Mouse (Mus musculus): Measurements from ENCODE around the gene Shisal2a. TPM values are rescaled to one million over a fixed set of nuclear protein-coding genes. Genes with fewer than 3 reads are reported as not detected.
A peak's percentile ranks its signal among the peaks of the same experiment; 100 is the strongest.

Gene Shisal2a
- polyA plus RNA-seq, 1 experiment from 2014 or later = 2.8 TPM

- Histone ChIP-seq H3K4me2 (replicated peaks; ENCODE audit: low read depth, low read length) (peak overlapping the region; percentile 54), H3K4me1 (ENCODE audit: control insufficient read depth, insufficient read depth, low read length) (peaks cover 11% of the 10 kb centered on the region), H3K27me3 (ENCODE audit: control insufficient read depth, insufficient read depth, low read length) (no peaks in the 10 kb centered on the region), H3K36me3 (ENCODE audit: control insufficient read depth, insufficient read depth, low read length) (no peaks in the 10 kb centered on the region), H3K27ac (ENCODE audit: low read length) (peak overlapping the region; percentile 77), H3K9ac (replicated peaks; ENCODE audit: low read depth, low read length) (peak overlapping the region; percentile 53), H3K4me3 (ENCODE audit: low read depth, low read length) (peak overlapping the region; percentile 26), H3K9me3 (ENCODE audit: control insufficient read depth, low read depth, low read length) (no peaks in the 10 kb centered on the region)
- under 1% methylated on average over 18 of the region's 18 CpGs for WGBS
- peak; percentile 76 for ATAC-seq (ENCODE audit: insufficient number of reproducible peaks, insufficient read depth, low FRiP score, low read depth)
Measured at GRCm38 (mm10) chr4:108387681-108388253, 4.6 kb upstream of the Shisal2a start.

DNA sequence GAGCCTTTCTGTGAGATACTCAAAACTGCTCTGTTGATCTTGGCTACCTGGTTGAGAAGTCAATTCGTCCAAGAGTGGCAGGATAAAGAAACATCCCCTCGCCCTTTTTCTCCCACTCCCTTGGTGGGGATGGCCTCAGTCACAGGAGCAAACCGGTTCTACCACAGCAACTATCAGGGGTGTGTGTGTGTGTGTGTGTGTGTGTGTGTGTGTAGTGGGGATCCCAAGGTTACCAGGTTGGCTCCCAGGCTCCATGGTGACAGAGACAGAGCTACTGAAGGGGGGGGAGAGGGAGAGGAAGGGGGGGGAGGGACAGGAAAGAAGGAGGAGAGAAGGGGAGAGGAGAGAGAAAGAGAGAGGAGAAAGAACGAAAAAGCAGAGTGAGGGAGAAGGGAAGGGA, 4.0 kb upstream of the Shisal2a start:
- Histone ChIP-seq H3K27me3 (ENCODE audit: control insufficient read depth, insufficient read depth, low read length) (no peaks in the 10 kb centered on the region), H3K36me3 (ENCODE audit: control insufficient read depth, insufficient read depth, low read length) (no peaks in the 10 kb centered on the region), H3K4me2 (replicated peaks; ENCODE audit: low read depth, low read length) (peak overlapping the region; percentile 54), H3K9ac (replicated peaks; ENCODE audit: low read depth, low read length) (no peak overlapping the region), H3K27ac (ENCODE audit: low read length) (peak overlapping the region; percentile 77; the same call in 1 of the 2 replicates), H3K9me3 (ENCODE audit: control insufficient read depth, low read depth, low read length) (no peaks in the 10 kb centered on the region), H3K4me3 (ENCODE audit: low read depth, low read length) (no peak overlapping the region; the same call in 1 of the 2 replicates), H3K4me1 (ENCODE audit: control insufficient read depth, insufficient read depth, low read length) (peaks cover 11% of the 10 kb centered on the region)
- peak; percentile 74 for ATAC-seq (ENCODE audit: insufficient number of reproducible peaks, insufficient read depth, low FRiP score, low read depth)
- 35% methylated on average over 4 of the region's 4 CpGs for WGBS

DNA sequence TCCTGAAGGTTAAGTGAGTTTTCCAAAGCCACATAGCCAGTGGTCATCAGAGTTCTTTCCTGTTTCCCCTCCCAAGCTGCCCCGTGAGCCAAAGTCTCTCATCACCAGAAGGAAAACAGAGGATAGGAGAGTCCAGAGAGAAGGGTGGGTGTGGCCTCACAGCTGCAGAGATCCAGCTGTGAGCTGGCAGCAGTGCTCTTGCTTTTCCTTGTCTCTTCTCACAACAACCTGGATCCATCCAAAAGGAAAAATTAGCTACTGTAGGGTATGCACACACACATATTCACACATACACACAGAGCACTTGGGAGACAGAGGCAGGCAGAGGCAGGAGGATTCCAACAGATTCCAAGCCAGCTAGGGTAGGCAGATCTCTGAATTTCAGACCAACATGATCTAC, 2.9 kb upstream of the Shisal2a start:
- 34% methylated on average over 1 of the region's 1 CpGs for WGBS
- no peak overlapping the region for H3K4me2 ChIP-seq (replicated peaks; ENCODE audit: low read depth, low read length)
- H3K9me3 ChIP-seq (ENCODE audit: control insufficient read depth, low read depth, low read length) = no peaks in the 10 kb centered on the region
- ATAC-seq (ENCODE audit: insufficient number of reproducible peaks, insufficient read depth, low FRiP score, low read depth) = no peak
- no peak overlapping the region for H3K27ac ChIP-seq (ENCODE audit: low read length)
- H3K4me1 ChIP-seq (ENCODE audit: control insufficient read depth, insufficient read depth, low read length) = peaks cover 11% of the 10 kb centered on the region
- no peak overlapping the region for H3K9ac ChIP-seq (replicated peaks; ENCODE audit: low read depth, low read length)
- no peaks in the 10 kb centered on the region for H3K27me3 ChIP-seq (ENCODE audit: control insufficient read depth, insufficient read depth, low read length)
- no peaks in the 10 kb centered on the region for H3K36me3 ChIP-seq (ENCODE audit: control insufficient read depth, insufficient read depth, low read length)
- H3K4me3 ChIP-seq (ENCODE audit: low read depth, low read length) = no peak overlapping the region

- H3K4me1 ChIP-seq (ENCODE audit: control insufficient read depth, insufficient read depth, low read length) = no peaks in the 10 kb centered on the region
- H3K27ac ChIP-seq (ENCODE audit: low read length) = no peak overlapping the region
- no peaks in the 10 kb centered on the region for H3K36me3 ChIP-seq (ENCODE audit: control insufficient read depth, insufficient read depth, low read length)
- H3K4me2 ChIP-seq (replicated peaks; ENCODE audit: low read depth, low read length) = no peak overlapping the region
- no peaks in the 10 kb centered on the region for H3K9me3 ChIP-seq (ENCODE audit: control insufficient read depth, low read depth, low read length)
- ATAC-seq (ENCODE audit: insufficient number of reproducible peaks, insufficient read depth, low FRiP score, low read depth) = no peak
- no peaks in the 10 kb centered on the region for H3K27me3 ChIP-seq (ENCODE audit: control insufficient read depth, insufficient read depth, low read length)
- no peak overlapping the region for H3K9ac ChIP-seq (replicated peaks; ENCODE audit: low read depth, low read length)
- H3K4me3 ChIP-seq (ENCODE audit: low read depth, low read length) = no peak overlapping the region
- WGBS = 0% methylated on average over 1 of the region's 1 CpGs
Measured at GRCm38 (mm10) chr4:108380146-108380545, 3.0 kb downstream of the Shisal2a start.

DNA sequence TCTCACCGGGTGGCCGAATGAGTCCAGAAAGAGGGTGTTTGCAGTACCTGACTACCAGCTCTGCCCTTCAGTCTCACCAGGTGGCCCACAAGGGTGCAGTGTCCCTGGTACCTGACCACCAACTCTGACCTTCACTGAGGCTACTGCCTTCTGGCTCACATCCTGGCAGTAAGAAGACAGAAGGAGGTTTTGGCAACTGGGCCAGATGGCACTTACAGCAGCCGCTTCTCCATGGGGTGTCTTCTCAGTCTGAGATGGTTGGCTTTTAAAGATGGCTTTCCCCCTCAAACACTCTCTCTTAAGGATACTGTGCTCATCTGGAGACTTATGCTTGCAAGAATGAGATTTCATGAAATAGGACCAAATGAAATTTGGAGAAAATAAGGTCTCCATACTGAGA, 3.7 kb downstream of the Shisal2a start:
- Histone ChIP-seq H3K27me3 (ENCODE audit: control insufficient read depth, insufficient read depth, low read length) (no peaks in the 10 kb centered on the region), H3K36me3 (ENCODE audit: control insufficient read depth, insufficient read depth, low read length) (no peaks in the 10 kb centered on the region), H3K9me3 (ENCODE audit: control insufficient read depth, low read depth, low read length) (no peaks in the 10 kb centered on the region), H3K4me1 (ENCODE audit: control insufficient read depth, insufficient read depth, low read length) (no peaks in the 10 kb centered on the region), H3K9ac (replicated peaks; ENCODE audit: low read depth, low read length) (no peak overlapping the region), H3K4me3 (ENCODE audit: low read depth, low read length) (no peak overlapping the region), H3K27ac (ENCODE audit: low read length) (no peak overlapping the region), H3K4me2 (replicated peaks; ENCODE audit: low read depth, low read length) (no peak overlapping the region)
- WGBS = 85% methylated on average over 3 of the region's 3 CpGs
- no peak for ATAC-seq (ENCODE audit: insufficient number of reproducible peaks, insufficient read depth, low FRiP score, low read depth)

- ATAC-seq (ENCODE audit: insufficient number of reproducible peaks, insufficient read depth, low FRiP score, low read depth) = no peak
- 53% methylated on average over 3 of the region's 3 CpGs for WGBS
Measured at GRCm38 (mm10) chr4:108372166-108372565, 11.0 kb downstream of the Shisal2a start.

DNA sequence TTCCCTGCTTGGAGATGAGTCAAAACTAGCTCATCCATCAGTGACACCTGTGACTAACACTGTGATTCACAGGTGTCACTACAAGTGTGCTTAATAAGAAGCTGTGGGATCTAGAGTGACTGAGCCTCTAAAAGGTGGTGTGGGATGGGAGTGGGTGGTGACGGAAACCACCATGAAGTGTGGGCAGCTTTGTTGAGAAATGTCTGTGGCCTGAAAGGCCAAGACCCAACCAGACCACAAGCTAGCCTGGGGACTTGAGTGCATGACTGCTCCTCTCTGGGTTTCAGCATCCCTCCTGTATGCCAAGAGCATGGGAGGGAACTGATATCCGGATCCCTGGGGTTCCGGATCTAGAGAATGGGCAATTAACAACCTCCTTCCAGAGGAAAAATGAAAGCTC, 11.7 kb downstream of the Shisal2a start:
- Histone ChIP-seq H3K36me3 (ENCODE audit: control insufficient read depth, insufficient read depth, low read length) (no peaks in the 10 kb centered on the region), H3K9me3 (ENCODE audit: control insufficient read depth, low read depth, low read length) (no peaks in the 10 kb centered on the region), H3K9ac (replicated peaks; ENCODE audit: low read depth, low read length) (no peak overlapping the region), H3K4me1 (ENCODE audit: control insufficient read depth, insufficient read depth, low read length) (0 out of 2 replicates have a peak, but pooled peaks cover 3% of the 10 kb centered on the region), H3K27me3 (ENCODE audit: control insufficient read depth, insufficient read depth, low read length) (no peaks in the 10 kb centered on the region), H3K4me3 (ENCODE audit: low read depth, low read length) (no peak overlapping the region), H3K27ac (ENCODE audit: low read length) (no peak overlapping the region), H3K4me2 (replicated peaks; ENCODE audit: low read depth, low read length) (no peak overlapping the region)
- WGBS = 84% methylated on average over 3 of the region's 3 CpGs
- ATAC-seq (ENCODE audit: insufficient number of reproducible peaks, insufficient read depth, low FRiP score, low read depth) = no peak

More at GRCm38 (mm10) chr4:108372166-108372565, 11.0 kb downstream of the Shisal2a start:
- no peak overlapping the region for H3K27ac ChIP-seq (ENCODE audit: low read length)
- no peaks in the 10 kb centered on the region for H3K27me3 ChIP-seq (ENCODE audit: control insufficient read depth, insufficient read depth, low read length)
- no peaks in the 10 kb centered on the region for H3K36me3 ChIP-seq (ENCODE audit: control insufficient read depth, insufficient read depth, low read length)
- no peaks in the 10 kb centered on the region for H3K9me3 ChIP-seq (ENCODE audit: control insufficient read depth, low read depth, low read length)
- H3K9ac ChIP-seq (replicated peaks; ENCODE audit: low read depth, low read length) = no peak overlapping the region
- no peak overlapping the region for H3K4me3 ChIP-seq (ENCODE audit: low read depth, low read length)
- no peak overlapping the region for H3K4me2 ChIP-seq (replicated peaks; ENCODE audit: low read depth, low read length)
- H3K4me1 ChIP-seq (ENCODE audit: control insufficient read depth, insufficient read depth, low read length) = 0 out of 2 replicates have a peak, but pooled peaks cover 3% of the 10 kb centered on the region

DNA sequence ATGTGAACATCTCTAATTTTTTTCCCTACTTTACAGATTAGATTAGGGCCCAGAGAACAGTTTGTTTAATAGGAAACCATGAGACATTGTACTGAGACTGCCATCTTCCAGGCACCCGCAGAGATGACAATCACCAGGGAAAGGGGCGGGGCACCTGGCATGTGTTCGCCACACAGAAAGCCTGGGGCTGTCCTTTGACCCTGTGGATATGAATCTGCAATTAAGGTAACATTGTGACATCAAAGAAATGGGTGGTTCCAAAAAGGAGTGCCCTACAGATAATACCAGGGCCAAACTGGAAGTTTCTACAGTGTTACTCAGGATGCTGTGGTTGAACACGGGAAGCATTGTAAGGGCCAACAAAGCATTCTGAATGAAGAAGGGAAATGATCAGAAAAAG, 12.7 kb downstream of the Shisal2a start:
- Histone ChIP-seq H3K27me3 (ENCODE audit: control insufficient read depth, insufficient read depth, low read length) (no peaks in the 10 kb centered on the region), H3K4me2 (replicated peaks; ENCODE audit: low read depth, low read length) (no peak overlapping the region), H3K27ac (ENCODE audit: low read length) (no peak overlapping the region), H3K4me3 (ENCODE audit: low read depth, low read length) (no peak overlapping the region), H3K9ac (replicated peaks; ENCODE audit: low read depth, low read length) (no peak overlapping the region), H3K36me3 (ENCODE audit: control insufficient read depth, insufficient read depth, low read length) (no peaks in the 10 kb centered on the region), H3K4me1 (ENCODE audit: control insufficient read depth, insufficient read depth, low read length) (0 out of 2 replicates have a peak, but pooled peaks cover 3% of the 10 kb centered on the region), H3K9me3 (ENCODE audit: control insufficient read depth, low read depth, low read length) (no peaks in the 10 kb centered on the region)
- 56% methylated on average over 4 of the region's 4 CpGs for WGBS
- ATAC-seq (ENCODE audit: insufficient number of reproducible peaks, insufficient read depth, low FRiP score, low read depth) = no peak

- Histone ChIP-seq H3K36me3 (ENCODE audit: control insufficient read depth, insufficient read depth, low read length) (no peaks in the 10 kb centered on the region), H3K27me3 (ENCODE audit: control insufficient read depth, insufficient read depth, low read length) (no peaks in the 10 kb centered on the region), H3K9ac (replicated peaks; ENCODE audit: low read depth, low read length) (no peak overlapping the region), H3K4me3 (ENCODE audit: low read depth, low read length) (no peak overlapping the region), H3K9me3 (ENCODE audit: control insufficient read depth, low read depth, low read length) (no peaks in the 10 kb centered on the region), H3K27ac (ENCODE audit: low read length) (no peak overlapping the region), H3K4me1 (ENCODE audit: control insufficient read depth, insufficient read depth, low read length) (peaks cover 3% of the 10 kb centered on the region; the same call in 1 of the 2 replicates), H3K4me2 (replicated peaks; ENCODE audit: low read depth, low read length) (no peak overlapping the region)
- ATAC-seq (ENCODE audit: insufficient number of reproducible peaks, insufficient read depth, low FRiP score, low read depth) = no peak
- 40% methylated on average over 5 of the region's 5 CpGs for WGBS
Measured at GRCm38 (mm10) chr4:108369254-108369653, 13.9 kb downstream of the Shisal2a start.

All from stomach, embryonic 14.5 days (tissue).